ENCODE assay signal across 8 mouse cellular contexts in genomic region chr1:170884978-170885561, GRCm38 (mm10). TPM values are rescaled to one million over a fixed set of nuclear protein-coding genes. Genes with fewer than 3 reads are reported as not detected.
DNase-seq lines count a peak whose midpoint lies in the region; ATAC-seq and TF ChIP-seq lines count a peak whose summit lies in the region.

Gene Gm26620, plus strand, starts transcription at chr1:170885065.
Gene Dusp12, minus strand, starts transcription at chr1:170885540.

- no peak for TF ChIP-seq CTCF in bone marrow macrophage, adult 2 months (IDR thresholded peaks at IDR 0.05; ENCODE audit: low read depth, low read length)
- peak; percentile 69 for TF ChIP-seq CTCF in embryonic fibroblast, embryonic 13.5 days (IDR thresholded peaks at IDR 0.05; ENCODE audit: borderline replicate concordance, insufficient read depth, low read length)
- peak; percentile 53; the same call in 1 of the 2 replicates for TF ChIP-seq CTCF in spleen, adult 2 months (IDR thresholded peaks at IDR 0.05; ENCODE audit: extremely low read depth, insufficient read depth, insufficient read length, insufficient replicate concordance)

- H3K4me2 ChIP-seq in limb, embryonic 14.5 days (replicated peaks; ENCODE audit: low read depth, low read length, severe bottlenecking): peak within 1 kb of the TSS; percentile 78
- H3K4me2 ChIP-seq in midbrain, embryonic 16.5 days (ENCODE audit: low read length): peak within 1 kb of the TSS; percentile 80

- TF ChIP-seq POLR2A in bone marrow macrophage, adult 2 months (IDR thresholded peaks at IDR 0.05; ENCODE audit: borderline replicate concordance, low read depth, low read length): no peak
- peak; percentile 70 for TF ChIP-seq POLR2A in embryonic fibroblast, embryonic 13.5 days (IDR thresholded peaks at IDR 0.05; ENCODE audit: low read depth, low read length)
- peak; percentile 73; the same call in 1 of the 2 replicates for TF ChIP-seq POLR2A in limb, embryonic 14.5 days (IDR thresholded peaks at IDR 0.05; ENCODE audit: borderline replicate concordance, extremely low read depth, insufficient read depth, insufficient read length)
- peak; percentile 36; the same call in 1 of the 2 replicates for TF ChIP-seq POLR2A in spleen, adult 2 months (IDR thresholded peaks at IDR 0.05; ENCODE audit: low read depth, low read length)

- peak within 1 kb of the TSS; percentile 86 for H3K4me3 ChIP-seq in bone marrow macrophage, adult 2 months (ENCODE audit: insufficient read depth, low read length)
- peak within 1 kb of the TSS; percentile 84 for H3K4me3 ChIP-seq in embryonic fibroblast, embryonic 13.5 days (ENCODE audit: insufficient read depth, low read length)
- H3K4me3 ChIP-seq in limb, embryonic 14.5 days (replicated peaks; ENCODE audit: low read length): peak within 1 kb of the TSS; percentile 97
- peak within 1 kb of the TSS; percentile 82 for H3K4me3 ChIP-seq in midbrain, embryonic 16.5 days (ENCODE audit: low read depth, low read length)
- H3K4me3 ChIP-seq in spleen, adult 2 months (ENCODE audit: extremely low read depth, insufficient read depth, insufficient read length): peak within 1 kb of the TSS; percentile 86

- peak; percentile 93 for ATAC-seq in limb, embryonic 14.5 days (ENCODE audit: low FRiP score, low read depth)
- peak; percentile 97 for ATAC-seq in midbrain, embryonic 16.5 days

- no peaks in the 10 kb centered on the region for H3K9me3 ChIP-seq in limb, embryonic 14.5 days (ENCODE audit: control insufficient read depth, low read length)
- no peaks in the 10 kb centered on the region for H3K9me3 ChIP-seq in midbrain, embryonic 16.5 days (replicated peaks; ENCODE audit: control insufficient read depth, low read length, poor library complexity, severe bottlenecking)

- DNase-seq in B cell, adult 2 months: peak; percentile 88
- peak; percentile 84 for DNase-seq in heart, adult 8-10 months (ENCODE audit: low spot score)
- DNase-seq in kidney, adult 9 months: peak; percentile 91
- peak; percentile 96 for DNase-seq in limb, embryonic 14.5 days (ENCODE audit: low spot score)
- DNase-seq in spleen, adult 2 months (ENCODE audit: low read depth in 1 of 2, low spot score in 2 of 2): peak; percentile 75 to 81

- H3K36me3 ChIP-seq in limb, embryonic 14.5 days (ENCODE audit: control insufficient read depth, insufficient read depth, low read length): peaks cover 5% of the 10 kb centered on the region
- peaks cover 5% of the 10 kb centered on the region; the same call in 1 of the 2 replicates for H3K36me3 ChIP-seq in midbrain, embryonic 16.5 days (ENCODE audit: control insufficient read depth, insufficient read depth, low read length)
- peaks cover 3% of the 10 kb centered on the region for H3K36me3 ChIP-seq in spleen, adult 2 months (ENCODE audit: control insufficient read depth, insufficient read depth, low read length)

- H3K27ac ChIP-seq in bone marrow macrophage, adult 2 months (ENCODE audit: insufficient read depth, low read depth, low read length): peak within 1 kb of the TSS; percentile 16; the same call in 1 of the 2 replicates
- H3K27ac ChIP-seq in embryonic fibroblast, embryonic 13.5 days (ENCODE audit: insufficient read depth, low read length): peak within 1 kb of the TSS; percentile 56
- H3K27ac ChIP-seq in limb, embryonic 14.5 days (replicated peaks; ENCODE audit: low read depth, low read length): peak within 1 kb of the TSS; percentile 85
- H3K27ac ChIP-seq in midbrain, embryonic 16.5 days (ENCODE audit: low read length): peak within 1 kb of the TSS; percentile 90
- H3K27ac ChIP-seq in spleen, adult 2 months (ENCODE audit: insufficient read depth, low read length): peak within 1 kb of the TSS; percentile 32; the same call in 1 of the 2 replicates

- H3K27me3 ChIP-seq in limb, embryonic 14.5 days (ENCODE audit: control insufficient read depth, insufficient read depth, low read length): no peaks in the 10 kb centered on the region
- H3K27me3 ChIP-seq in midbrain, embryonic 16.5 days (ENCODE audit: control insufficient read depth, insufficient read depth, low read depth, low read length): no peaks in the 10 kb centered on the region
- no peaks in the 10 kb centered on the region for H3K27me3 ChIP-seq in spleen, adult 2 months (ENCODE audit: control insufficient read depth, insufficient read depth, low read length)

- H3K9ac ChIP-seq in limb, embryonic 14.5 days (ENCODE audit: low read depth, low read length, severe bottlenecking): peak within 1 kb of the TSS; percentile 90
- peak within 1 kb of the TSS; percentile 93 for H3K9ac ChIP-seq in midbrain, embryonic 16.5 days (ENCODE audit: low read depth, low read length)

- peaks cover 13% of the 10 kb centered on the region for H3K4me1 ChIP-seq in bone marrow macrophage, adult 2 months (ENCODE audit: control insufficient read depth, insufficient read depth, low read length)
- peaks cover 7% of the 10 kb centered on the region; the same call in 1 of the 2 replicates for H3K4me1 ChIP-seq in embryonic fibroblast, embryonic 13.5 days (ENCODE audit: control insufficient read depth, insufficient read depth, low read length)
- peaks cover 9% of the 10 kb centered on the region for H3K4me1 ChIP-seq in limb, embryonic 14.5 days (ENCODE audit: control insufficient read depth, insufficient read depth, low read length)
- H3K4me1 ChIP-seq in midbrain, embryonic 16.5 days (ENCODE audit: control insufficient read depth, insufficient read depth, low read length): peaks cover 22% of the 10 kb centered on the region
- H3K4me1 ChIP-seq in spleen, adult 2 months (ENCODE audit: control insufficient read depth, insufficient read depth, insufficient read length): peaks cover 2% of the 10 kb centered on the region; the same call in 1 of the 2 replicates

- under 1% methylated on average over 40 of the region's 46 CpGs for WGBS in limb, embryonic 14.5 days
- under 1% methylated on average over 46 of the region's 46 CpGs for WGBS in midbrain, embryonic 16.5 days
- WGBS in spleen, adult 2 months: under 1% methylated on average over 46 of the region's 46 CpGs

RNA-seq across cellular contexts. Expression of gene Gm26620, which starts in this region (rescaled TPM):
- not detected in 2 replicates for polyA plus RNA-seq in bone marrow macrophage, adult 2 months (2012; ENCODE audit: insufficient read depth, insufficient read length, missing spikeins)
- not detected in 2 replicates for polyA plus RNA-seq in embryonic fibroblast, embryonic 13.5 days (2011; ENCODE audit: insufficient read length, low read depth, missing spikeins)
- total RNA-seq in heart, adult 8-10 months (2022): under 1 TPM in 3 of 4 experiments, not detected in 1; 0.44 to 0.68 (median 0.57) TPM
- polyA plus RNA-seq in limb, embryonic 14.5 days (2012; rRNA removed): 0.72 and 0.91 TPM in 2 replicates
- 0.78 and 0.82 TPM in 2 replicates for polyA plus RNA-seq in limb, embryonic 14.5 days (2014; fragmentation: Nextera tagmentation; extraction: Ambion mirVana)
- 0.83 and 1.3 TPM in 2 replicates for polyA plus RNA-seq in midbrain, embryonic 16.5 days (2015; fragmentation: Nextera tagmentation; extraction: Ambion mirVana)
- 0.44 and 1.2 TPM in 2 replicates for polyA plus RNA-seq in spleen, adult 2 months (2012; rRNA removed)

RNA-seq across cellular contexts. Expression of gene Dusp12, which starts in this region (rescaled TPM):
- polyA plus RNA-seq in bone marrow macrophage, adult 2 months (2012; ENCODE audit: insufficient read depth, insufficient read length, missing spikeins): 11.2 and 16.8 TPM in 2 replicates
- polyA plus RNA-seq in embryonic fibroblast, embryonic 13.5 days (2011; ENCODE audit: insufficient read length, low read depth, missing spikeins): 20.0 and 28.4 TPM in 2 replicates
- 1 to 10 TPM; 7.6 to 8.9 (median 8.3) TPM for total RNA-seq in heart, adult 8-10 months (2022)
- 54.9 and 58.5 TPM in 2 replicates for polyA plus RNA-seq in limb, embryonic 14.5 days (2012; rRNA removed)
- polyA plus RNA-seq in limb, embryonic 14.5 days (2014; fragmentation: Nextera tagmentation; extraction: Ambion mirVana): 51.5 and 57.7 TPM in 2 replicates
- polyA plus RNA-seq in midbrain, embryonic 16.5 days (2015; fragmentation: Nextera tagmentation; extraction: Ambion mirVana): 49.9 and 52.3 TPM in 2 replicates
- 11.0 and 15.0 TPM in 2 replicates for polyA plus RNA-seq in spleen, adult 2 months (2012; rRNA removed)

Comparison
In these comparisons a context has a peak if more than half of its experiments do, and no peak if none do; other contexts are left out.
1. Peak in every context shown above with its lines: DNase-seq, ATAC-seq, H3K4me3 ChIP-seq and H3K27ac ChIP-seq.
2. H3K27ac ChIP-seq: peak in every context shown above with its lines; median percentile 90 in midbrain, embryonic 16.5 days; 85 in limb, embryonic 14.5 days; 56 in embryonic fibroblast, embryonic 13.5 days; 32 in spleen, adult 2 months; 16 in bone marrow macrophage, adult 2 months.